Mouse (Mus musculus) neural tube, embryonic 14.5 days (tissue): Measurements from ENCODE around the gene Grm3. TPM values are rescaled to one million over a fixed set of nuclear protein-coding genes. Genes with fewer than 3 reads are reported as not detected.

Experiments
- ATAC-seq: fragments of 200-750 bp; cut with Nextera tagmentation; 2 replicates; pipeline ENCODE4 v1.8.0; 2017; ENCODE audit warnings: low read depth, mild to moderate bottlenecking, moderate TSS enrichment, moderate library complexity
- H3K27ac ChIP-seq: fragments of 300-500 bp; sonication (generic); 2 replicates; pipeline ENCODE4 v1.5.1; 2014; ENCODE audit warnings: low read depth, mild to moderate bottlenecking, control low read depth, low read length, moderate library complexity, mixed read lengths
- H3K27me3 ChIP-seq: fragments of 300-500 bp; sonication (generic); 2 replicates; pipeline ENCODE4 v1.6.1; 2014; ENCODE audit warnings: low read length; ENCODE audit not compliant: control insufficient read depth, insufficient read depth
- H3K36me3 ChIP-seq: fragments of 300-500 bp; sonication (generic); 2 replicates; pipeline ENCODE4 v1.6.1; 2014; ENCODE audit warnings: low read length, mixed read lengths; ENCODE audit not compliant: control insufficient read depth, insufficient read depth
- H3K4me1 ChIP-seq: fragments of 300-500 bp; sonication (generic); 2 replicates; pipeline ENCODE4 v1.6.1; 2014; ENCODE audit warnings: low read length; ENCODE audit not compliant: control insufficient read depth, insufficient read depth
- H3K4me2 ChIP-seq: fragments of 300-500 bp; sonication (generic); 2 replicates; pipeline ENCODE4 v1.6.1; 2014; ENCODE audit warnings: mild to moderate bottlenecking, low read depth, low read length, control low read depth
- H3K4me3 ChIP-seq: fragments of 300-500 bp; sonication (generic); 2 replicates; pipeline ENCODE4 v1.5.1; 2014; ENCODE audit warnings: low read depth, low read length, control low read depth, mixed read lengths
- H3K9ac ChIP-seq: fragments of 300-500 bp; sonication (generic); replicated peaks from 2 replicates; pipeline ENCODE4 v1.6.1; 2014; ENCODE audit warnings: low read depth, mild to moderate bottlenecking, control low read depth, low read length, mixed read lengths
- H3K9me3 ChIP-seq: fragments of 300-500 bp; sonication (generic); 2 replicates; pipeline ENCODE4 v1.6.1; 2016; ENCODE audit warnings: low read length; ENCODE audit not compliant: control insufficient read depth
- WGBS: fragments of 180-500 bp; shearing (Covaris S2); extraction: QIAGEN DNeasy Blood & Tissue Kit; methylation state at CpG from one replicate; pipeline ENCODE4 v1.1.7; 2014; 5-methylcytosine and 5-hydroxymethylcytosine counted together
- polyA plus RNA-seq: library from polyadenylated mRNA; unstranded; fragments of >200 nt; fragmentation: Nextera tagmentation; extraction: Ambion mirVana; gene quantifications from 2 replicates; pipeline ENCODE4 v1.2.1, GENCODE M21; 2014

Gene Grm3
- polyA plus RNA-seq, 1 experiment from 2014 or later, result 40.3 TPM

DNA sequence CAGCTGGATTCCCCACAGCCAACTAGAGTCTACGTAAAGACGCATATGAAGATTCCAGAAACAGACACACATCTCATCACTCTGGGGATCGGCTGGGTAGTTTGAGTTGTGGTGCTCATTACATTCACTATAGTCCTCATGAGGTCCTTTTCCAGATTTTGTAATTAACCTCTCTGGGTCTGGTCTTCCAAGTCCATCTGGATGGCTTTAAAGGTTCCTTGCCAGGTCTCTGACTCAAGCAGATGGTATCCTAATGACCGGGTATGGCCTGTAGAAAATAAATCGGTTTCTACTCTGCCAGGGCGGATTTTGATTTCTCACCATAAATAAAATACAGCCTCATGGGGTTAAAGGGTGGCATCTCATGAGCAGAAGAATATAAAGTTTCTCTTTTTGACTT lies 276.0 kb downstream of the Grm3 start:
- no peak overlapping the region for H3K4me3 ChIP-seq
- no peaks in the 10 kb centered on the region for H3K9me3 ChIP-seq
- H3K27me3 ChIP-seq, result no peaks in the 10 kb centered on the region
- H3K27ac ChIP-seq, result no peak overlapping the region
- no peak overlapping the region for H3K9ac ChIP-seq
- no peaks in the 10 kb centered on the region for H3K4me1 ChIP-seq
- ATAC-seq, result no peak
- WGBS, result 81% methylated on average over 6 of the region's 6 CpGs
- H3K4me2 ChIP-seq, result no peak overlapping the region
- no peaks in the 10 kb centered on the region for H3K36me3 ChIP-seq

GRCm38 (mm10) chr5:9446146-9446545 lies 278.8 kb downstream of the Grm3 start:
- no peaks in the 10 kb centered on the region for H3K36me3 ChIP-seq
- no peak overlapping the region for H3K9ac ChIP-seq
- no peaks in the 10 kb centered on the region for H3K27me3 ChIP-seq
- no peaks in the 10 kb centered on the region for H3K9me3 ChIP-seq
- no peak overlapping the region for H3K27ac ChIP-seq
- no peaks in the 10 kb centered on the region for H3K4me1 ChIP-seq
- 28% methylated on average over 1 of the region's 1 CpGs for WGBS
- no peak for ATAC-seq
- no peak overlapping the region for H3K4me2 ChIP-seq
- H3K4me3 ChIP-seq, result no peak overlapping the region
